Mouse (Mus musculus) erythroid progenitor cell, adult 5-6 weeks (primary cell): ENCODE measurements around the gene Mbd5. TPM values are rescaled to one million over a fixed set of nuclear protein-coding genes. Genes with fewer than 3 reads are reported as not detected.

Source experiments
- ATAC-seq: replicated peaks from 2 replicates; pipeline ENCODE4 v1.8.0; 2016; ENCODE audit warnings: moderate number of reproducible peaks, mild to moderate bottlenecking, moderate TSS enrichment, inconsistent platforms; ENCODE audit not compliant: poor library complexity, low FRiP score, severe bottlenecking
- total RNA-seq, 2 experiments: library from RNA; stranded (forward) in 1 of 2; stranded (reverse) in 1 of 2; fragments of 150-400 nt in 1 of 2; fragments of 186-747, 209-891 nt in 1 of 2; gene quantifications; 2 replicates each; pipeline versions ENCODE4 v1.2.3 to v1.2.4; 2015 to 2017; ENCODE audit warnings: low replicate concordance in 2 of 2

Gene Mbd5
- total RNA-seq, 2 experiments from 2014 or later = 15.4 to 46.9 TPM

- ATAC-seq = no peak
Observed at GRCm38 (mm10) chr2:49153649-49154048, 204.3 kb downstream of the Mbd5 start.

GRCm38 (mm10) chr2:49160232-49160947 lies 211.1 kb downstream of the Mbd5 start:
- ATAC-seq = peak; percentile 39

- ATAC-seq = no peak
Observed at GRCm38 (mm10) chr2:49169766-49170165, 220.5 kb downstream of the Mbd5 start.

GRCm38 (mm10) chr2:49177015-49177414 lies 227.7 kb downstream of the Mbd5 start:
- no peak for ATAC-seq

GRCm38 (mm10) chr2:49190984-49191383 lies 241.7 kb downstream of the Mbd5 start:
- no peak for ATAC-seq

- ATAC-seq = no peak
Observed at GRCm38 (mm10) chr2:49191695-49192094, 242.4 kb downstream of the Mbd5 start.

- ATAC-seq = no peak
Observed at GRCm38 (mm10) chr2:49204081-49204480, 254.8 kb downstream of the Mbd5 start.

GRCm38 (mm10) chr2:49205692-49206091 lies 256.4 kb downstream of the Mbd5 start:
- peak; percentile 90 for ATAC-seq

- ATAC-seq = no peak
Observed at GRCm38 (mm10) chr2:49209349-49209748, 260.0 kb downstream of the Mbd5 start.

GRCm38 (mm10) chr2:49210408-49210807 lies 261.1 kb downstream of the Mbd5 start:
- no peak for ATAC-seq

GRCm38 (mm10) chr2:49229725-49230124 lies 280.4 kb downstream of the Mbd5 start:
- ATAC-seq = no peak

GRCm38 (mm10) chr2:49234064-49234463 lies 284.8 kb downstream of the Mbd5 start:
- no peak for ATAC-seq

GRCm38 (mm10) chr2:49241715-49242114 lies 292.4 kb downstream of the Mbd5 start:
- no peak for ATAC-seq

- ATAC-seq = no peak
Observed at GRCm38 (mm10) chr2:49264092-49264491, 314.8 kb downstream of the Mbd5 start.

GRCm38 (mm10) chr2:49272295-49272967 lies 323.1 kb downstream of the Mbd5 start:
- ATAC-seq = no peak

- ATAC-seq = no peak
Observed at GRCm38 (mm10) chr2:49276017-49276722, 326.9 kb downstream of the Mbd5 start.

GRCm38 (mm10) chr2:49280496-49280895 lies 331.2 kb downstream of the Mbd5 start:
- ATAC-seq = no peak

- ATAC-seq = no peak
Observed at GRCm38 (mm10) chr2:49283583-49283982, 334.3 kb downstream of the Mbd5 start.

- no peak for ATAC-seq
Observed at GRCm38 (mm10) chr2:49286965-49287364, 337.7 kb downstream of the Mbd5 start.

GRCm38 (mm10) chr2:49291709-49292108 lies 342.4 kb downstream of the Mbd5 start:
- no peak for ATAC-seq
